Mouse (Mus musculus) mouse trophoblast stem cell (cell line): ENCODE measurements at regions not wholly inside any gene's neighbourhood (a gene's known extent, or its start where the extent isn't known, plus 50 kb on each side); places are given as distances from the start of the nearest gene placed in this dataset.
"Not testable (repeated sequence)": the region's sequence is repeated elsewhere in the genome, so short reads cannot be mapped to it uniquely, and the experiment has no call there.

Experiments used
- in situ Hi-C, 2 experiments: fragments of 300-500 bp; cut with MseI, MboI; formaldehyde crosslinking; loops; 2 replicates in 1 of 2; 3 replicates in 1 of 2; pipeline ENCODE4 v1.15.1; 2025

DNA sequence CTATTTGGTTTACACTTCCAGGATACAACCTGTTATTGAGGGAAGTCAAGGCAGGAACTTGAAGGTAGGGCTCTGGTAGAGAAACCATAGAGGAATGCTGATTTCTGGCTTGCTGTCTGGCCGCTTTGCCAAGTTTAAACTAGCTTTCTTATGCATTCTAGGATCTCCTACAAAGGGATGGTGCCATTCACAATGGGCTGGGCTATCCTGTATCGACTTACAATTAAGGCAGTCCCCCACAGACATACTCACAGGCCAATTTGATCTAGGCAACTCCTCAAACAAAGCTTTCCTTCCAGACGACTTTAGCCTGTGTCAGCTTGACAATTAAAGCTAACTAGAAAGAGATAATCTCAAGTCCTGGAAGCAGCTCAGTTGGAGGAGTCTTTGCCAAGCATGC is 83.1 kb downstream of the Phlda1 start:
- in situ Hi-C loops: no loop called here

DNA sequence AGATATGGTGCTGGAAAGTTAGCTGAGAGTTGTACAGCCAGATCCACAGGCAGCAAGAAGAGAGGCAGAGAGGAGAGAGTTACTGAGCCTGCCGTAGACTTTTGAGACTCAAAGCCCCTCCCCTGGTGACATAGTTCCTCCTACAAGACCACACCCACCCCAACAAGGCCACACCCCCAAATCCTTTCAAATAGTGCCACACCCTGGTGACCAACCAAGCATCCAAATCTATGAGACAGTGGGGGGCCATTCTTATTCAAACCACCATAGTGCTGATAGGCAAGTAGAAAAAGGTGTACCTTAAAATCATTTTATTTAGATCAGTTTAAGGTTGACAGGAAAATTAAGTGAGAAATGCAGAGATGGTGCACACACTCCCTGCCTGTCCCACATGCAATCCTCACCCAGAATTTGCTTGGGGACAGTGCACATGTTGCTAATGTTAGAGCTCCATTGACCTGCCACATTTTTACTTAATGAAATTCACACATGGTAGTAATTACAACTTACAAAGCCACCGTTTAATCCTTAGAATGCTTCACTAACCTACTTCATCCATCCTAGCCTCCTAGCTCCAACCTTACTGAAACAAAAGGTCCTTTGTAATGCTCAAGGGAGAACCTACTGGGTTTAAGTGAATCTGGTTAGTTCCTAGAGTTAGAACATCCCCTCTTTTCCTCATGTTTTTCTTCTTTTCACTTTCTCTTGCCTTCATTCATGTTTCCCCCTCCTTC is 86.5 kb downstream of the Phlda1 start:
- in situ Hi-C loops: no loop called here

DNA sequence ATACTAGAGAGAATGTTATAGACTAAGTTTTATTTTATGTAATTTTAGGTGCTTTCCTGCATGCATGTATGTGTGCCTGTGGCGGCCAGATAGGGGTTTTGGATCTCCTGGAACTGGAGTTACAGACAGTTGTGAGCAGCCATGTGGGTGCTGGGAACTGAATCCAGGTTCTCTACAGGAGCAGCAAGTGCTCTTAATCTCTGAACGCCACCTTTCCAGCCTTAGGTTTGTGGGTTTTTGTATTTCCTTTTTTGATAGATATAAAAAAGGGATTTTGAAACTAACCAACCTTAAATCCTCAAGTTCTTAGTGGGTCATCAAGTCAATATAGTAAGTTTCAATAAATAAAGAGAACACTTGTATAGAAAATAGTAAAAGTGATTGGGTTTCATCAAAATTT is 87.2 kb downstream of the Phlda1 start:
- in situ Hi-C loops: no loop called here

DNA sequence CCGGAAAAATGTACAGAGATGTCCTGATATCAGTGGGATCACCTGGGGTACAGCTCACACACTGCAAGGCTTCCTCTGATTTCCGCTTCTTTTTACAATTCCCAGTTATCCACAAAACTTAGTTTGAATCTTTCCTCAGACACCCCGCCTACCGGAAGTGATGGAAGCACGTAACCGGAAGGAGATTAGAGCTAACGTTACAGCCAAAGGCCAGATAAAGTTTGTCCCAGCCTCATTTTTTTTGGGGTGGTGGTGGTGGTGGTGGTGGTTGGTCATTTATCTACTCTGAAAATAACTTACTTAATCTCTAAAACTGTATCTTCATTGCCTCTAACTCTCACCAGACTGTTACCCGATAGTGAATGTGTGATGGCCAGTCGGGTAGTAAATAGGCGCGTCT is 88.1 kb downstream of the Phlda1 start:
- in situ Hi-C loops: no loop called here

DNA sequence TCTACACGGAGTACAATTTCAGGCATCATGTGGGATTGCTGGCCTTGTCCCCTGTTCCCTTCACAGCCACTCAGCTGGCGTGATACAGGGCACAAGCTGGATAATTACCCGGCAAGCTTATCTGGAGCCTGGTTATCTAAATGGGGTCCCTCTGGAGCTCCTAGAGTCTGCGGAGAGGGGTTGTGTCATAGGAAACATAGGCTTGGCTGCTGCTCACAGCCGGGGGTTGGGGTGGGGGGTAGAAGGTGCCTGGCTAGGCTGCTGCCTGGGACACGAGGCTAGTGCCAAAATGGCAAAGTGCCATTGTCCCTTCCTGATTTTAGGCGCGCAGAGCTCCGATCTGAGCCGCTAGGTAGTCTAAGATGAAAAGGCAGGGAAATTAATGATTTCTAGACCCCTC is 88.6 kb downstream of the Phlda1 start:
- in situ Hi-C loops: no loop called here

DNA sequence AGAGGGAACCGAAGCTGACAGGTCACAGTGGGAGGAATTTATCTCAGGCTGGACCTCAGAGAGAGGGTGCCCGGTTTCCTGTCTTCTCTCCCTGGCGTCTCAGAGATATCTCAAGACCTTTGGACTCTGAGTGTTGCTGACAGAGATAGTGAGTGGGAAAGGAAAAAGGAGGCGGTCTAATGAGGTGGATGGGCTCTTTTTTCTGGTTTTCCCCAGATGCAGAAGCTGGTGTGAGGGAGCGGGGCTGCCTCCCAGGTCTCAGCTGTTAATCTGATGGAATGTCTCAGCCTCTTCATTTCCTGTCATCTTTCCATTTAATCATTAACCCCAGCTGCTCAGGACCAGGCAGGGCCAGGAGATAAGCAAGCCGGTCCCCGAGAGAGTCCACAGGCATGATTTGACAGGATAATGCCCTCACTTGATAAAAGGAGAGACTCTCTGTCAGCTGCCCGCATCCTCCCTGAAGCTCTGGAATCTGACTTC is 89.5 kb downstream of the Phlda1 start:
- in situ Hi-C loops: no loop called here

DNA sequence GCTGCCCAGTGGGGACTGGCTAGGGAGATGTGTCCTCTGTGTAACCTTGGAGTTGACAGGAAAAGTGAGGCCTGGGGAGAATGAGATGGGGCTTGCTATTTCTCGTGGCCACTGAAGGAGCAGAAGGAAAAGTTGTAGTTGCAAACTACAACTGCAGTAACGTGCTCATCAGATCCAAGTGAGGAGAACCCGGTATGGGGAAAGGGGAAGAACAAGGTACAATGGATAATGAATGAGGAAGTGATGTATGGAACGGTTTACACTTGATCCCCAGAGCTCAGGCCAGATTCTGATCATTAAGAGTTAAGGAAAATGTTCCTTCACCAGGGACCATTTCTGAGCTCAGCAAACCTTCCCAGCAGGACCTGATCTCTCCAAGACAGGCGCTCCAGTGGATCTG is 92.6 kb downstream of the Phlda1 start:
- in situ Hi-C loops: no loop called here

DNA sequence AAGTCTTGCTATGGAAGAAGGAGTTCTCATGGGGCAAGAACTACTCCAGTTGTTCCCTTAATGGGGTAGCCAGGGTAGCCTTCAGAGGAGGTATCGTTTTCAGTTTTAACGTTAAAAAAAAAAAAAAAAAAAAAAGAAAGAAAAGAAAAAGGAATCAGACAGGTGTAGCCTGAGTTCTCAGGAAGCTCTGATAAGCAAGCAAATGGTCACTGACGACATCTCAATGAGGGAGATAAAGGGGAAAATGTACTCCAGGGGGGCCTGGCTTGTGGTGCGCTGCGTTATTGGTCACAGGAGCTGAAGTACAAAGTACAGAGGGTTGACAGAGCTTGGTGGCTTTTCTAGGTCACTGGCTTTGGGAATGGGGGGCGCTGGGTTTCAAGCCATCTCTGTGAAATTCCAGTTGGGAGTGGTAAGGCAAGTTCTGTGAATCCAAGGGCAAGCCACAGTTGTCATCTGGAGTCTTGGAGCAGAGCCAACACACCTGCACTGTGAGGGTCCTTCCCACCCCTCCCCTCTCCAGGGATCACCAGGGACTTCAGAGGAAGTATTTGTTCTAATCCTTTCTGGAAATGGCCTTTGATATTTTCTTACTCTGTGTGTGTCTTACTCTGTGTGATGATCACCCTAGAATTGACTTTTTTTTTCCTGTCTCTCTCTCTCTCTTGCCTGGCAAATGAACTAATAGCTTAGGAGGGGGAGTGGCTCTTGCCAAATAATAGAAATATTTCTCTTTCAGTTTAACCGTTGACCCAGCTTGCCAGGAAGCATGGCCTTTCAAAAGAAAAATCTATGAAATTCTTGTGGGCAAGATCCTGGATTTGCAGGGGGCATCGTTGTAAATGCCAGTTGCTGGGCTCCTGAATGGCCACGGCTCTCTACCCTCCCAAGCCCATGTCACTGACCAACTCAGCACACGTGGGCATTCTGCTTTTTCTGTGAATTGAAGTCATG is 93.5 kb downstream of the Phlda1 start:
- in situ Hi-C loops: no loop called here

DNA sequence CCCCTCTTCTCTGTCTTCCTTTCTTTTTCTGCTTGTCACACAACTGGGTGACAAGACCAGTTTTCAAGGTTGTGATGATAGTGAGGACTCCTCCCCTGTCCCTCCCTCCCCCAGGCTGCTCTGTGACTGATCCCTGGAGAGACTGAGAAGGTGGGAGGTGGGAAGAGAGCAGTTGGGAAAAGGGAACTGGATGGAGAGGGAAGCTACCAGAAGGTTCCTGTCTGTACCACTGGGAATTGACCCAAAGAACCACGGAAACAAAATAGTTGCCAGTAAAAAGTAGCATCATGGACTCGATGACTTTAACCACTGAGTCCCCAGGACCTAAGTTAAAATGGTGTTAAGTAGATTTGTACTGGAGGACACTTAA is 94.2 kb downstream of the Phlda1 start:
- in situ Hi-C loops: no loop called here

DNA sequence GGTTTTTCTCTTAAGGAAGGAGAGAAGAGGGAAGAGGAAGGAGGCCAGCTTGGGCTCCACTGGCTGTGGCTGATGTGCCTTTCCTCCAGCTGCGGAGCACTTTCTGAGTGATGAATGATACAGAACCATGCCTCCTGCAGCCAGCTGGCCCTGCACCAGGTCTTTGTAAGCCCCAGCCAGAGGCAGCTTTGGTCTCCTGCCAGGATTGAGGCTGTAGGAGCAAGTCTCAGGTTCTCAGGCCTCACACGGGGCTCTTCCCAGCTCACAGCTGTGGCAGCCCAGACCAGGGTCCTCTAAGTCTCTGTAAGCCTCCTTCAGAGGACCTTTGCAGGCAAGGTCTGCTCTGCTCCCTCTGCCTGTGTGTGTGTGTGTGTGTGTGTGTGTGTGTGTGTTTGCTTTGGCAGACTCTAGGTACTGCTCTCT is 94.6 kb downstream of the Phlda1 start:
- in situ Hi-C loops: no loop called here

DNA sequence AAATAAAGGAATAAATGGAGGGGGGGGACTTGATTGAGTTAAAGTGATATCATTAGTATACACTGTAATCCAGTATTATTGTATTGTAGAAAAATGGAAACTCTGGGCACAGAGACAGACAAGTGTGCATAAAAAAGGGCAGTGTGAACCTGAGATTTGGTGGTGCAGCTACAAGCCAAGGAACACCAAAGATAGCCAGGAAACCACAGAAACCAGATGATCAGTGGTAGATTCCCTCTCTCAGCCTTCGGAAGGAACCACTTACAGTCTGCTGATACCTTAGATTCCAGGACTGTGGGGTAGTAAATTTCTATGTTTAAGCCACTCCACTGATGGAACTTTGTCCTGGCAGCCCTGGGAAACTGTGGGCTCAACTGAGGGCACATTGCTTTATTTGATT is 97.1 kb downstream of the Phlda1 start:
- in situ Hi-C loops: no loop called here

DNA sequence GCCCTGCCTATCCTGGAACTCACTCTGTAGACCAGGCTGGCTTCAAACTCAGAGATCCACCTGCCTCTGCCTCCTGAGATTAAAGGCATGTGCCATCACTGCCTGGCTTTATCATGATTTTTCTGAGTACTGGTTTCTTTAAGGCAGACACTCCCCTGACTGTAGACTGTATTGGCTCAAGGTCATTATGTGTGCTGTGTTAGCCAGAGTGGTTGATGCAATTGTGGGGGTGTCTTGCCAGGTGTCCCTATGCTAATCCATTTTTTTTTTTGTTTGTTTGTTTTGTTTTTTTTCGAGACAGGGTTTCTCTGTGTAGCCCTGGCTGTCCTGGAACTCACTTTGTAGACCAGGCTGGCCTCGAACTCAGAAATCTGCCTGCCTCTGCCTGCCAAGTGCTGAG is 101.3 kb downstream of the Phlda1 start:
- in situ Hi-C loops: not testable (repeated sequence)

DNA sequence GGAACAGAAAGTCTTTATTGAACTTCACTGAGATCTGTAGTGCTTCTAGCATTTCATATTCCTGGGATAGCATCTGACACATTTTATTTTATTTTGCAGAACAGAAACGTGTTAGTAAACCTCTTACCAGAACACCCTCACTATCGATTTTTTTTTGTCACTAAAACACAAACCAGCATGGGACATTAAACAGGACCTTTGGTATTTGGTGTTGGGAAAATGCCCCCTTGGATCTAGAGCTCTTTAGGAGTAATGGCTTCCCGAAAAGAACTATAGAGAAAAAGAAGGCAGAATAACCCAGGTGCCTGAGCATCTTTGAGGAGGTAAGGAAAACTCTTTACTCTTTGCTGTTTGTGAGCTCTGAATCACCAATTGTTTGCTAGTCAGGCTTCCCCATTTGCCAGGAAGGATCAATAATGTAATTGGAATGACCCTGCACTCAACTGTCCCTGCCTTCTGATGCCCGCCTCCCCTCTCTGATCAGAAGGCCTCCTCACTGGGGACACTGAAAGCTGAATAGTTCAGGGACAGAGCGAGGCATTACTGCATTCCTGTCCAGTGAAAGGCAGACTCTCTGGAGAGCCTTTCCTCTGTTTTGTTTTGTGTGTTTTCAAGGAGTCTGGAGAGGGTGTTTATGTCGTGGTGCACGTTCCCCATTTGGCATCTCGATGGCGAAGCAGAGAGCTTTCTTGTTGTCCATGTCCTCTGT is 102.5 kb downstream of the Phlda1 start:
- in situ Hi-C loops: no loop called here

DNA sequence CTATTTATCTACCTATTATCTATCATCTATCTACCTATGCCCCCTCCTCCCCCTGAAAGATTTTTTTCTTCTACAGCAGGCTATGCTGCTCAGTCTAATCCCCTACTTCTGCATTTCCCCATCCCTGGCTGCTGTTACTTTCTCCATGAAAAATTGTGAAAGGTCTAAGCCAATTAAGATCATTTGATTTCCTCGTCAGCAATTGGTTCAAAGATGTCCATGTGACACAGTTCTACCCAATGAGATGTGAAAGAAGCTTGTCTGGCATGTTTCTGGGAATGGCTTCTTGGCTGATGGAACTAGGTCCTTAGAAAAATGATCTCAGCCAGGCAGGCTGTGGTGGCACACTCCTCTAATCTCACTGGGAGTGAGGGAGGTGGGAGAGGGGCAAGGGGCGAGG is 103.8 kb downstream of the Phlda1 start:
- in situ Hi-C loops: no loop called here

DNA sequence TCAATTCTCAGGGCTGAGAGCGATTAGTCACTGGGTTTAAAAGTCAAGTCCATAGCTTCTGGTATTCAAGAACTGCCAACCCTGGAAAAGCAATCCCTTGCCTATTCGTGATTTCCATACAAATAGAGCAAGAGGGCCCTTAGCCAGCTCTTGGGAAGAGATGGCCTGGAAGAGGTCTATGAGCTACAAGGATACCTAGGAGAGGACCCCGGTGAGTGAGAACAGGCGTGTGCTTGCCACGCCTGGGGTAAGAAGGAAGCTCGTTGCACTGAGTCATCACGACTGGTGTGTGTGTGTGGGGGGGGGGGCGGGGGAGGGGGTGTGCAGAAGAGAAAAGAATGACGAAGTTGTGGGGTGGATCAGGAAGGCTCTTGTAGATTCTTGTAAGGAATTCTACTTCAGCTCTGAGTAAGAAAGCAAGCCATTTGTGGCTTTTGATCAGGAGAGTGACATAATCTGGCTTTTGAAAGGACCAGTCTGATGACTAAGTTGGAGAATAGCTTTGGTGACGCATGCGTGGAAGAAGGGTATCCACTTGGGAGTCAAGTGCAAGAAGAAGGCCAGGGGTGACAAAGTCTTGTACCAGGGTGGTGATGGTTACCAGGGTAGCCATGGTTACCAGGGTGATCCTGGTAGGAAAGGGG is 113.7 kb downstream of the Phlda1 start:
- in situ Hi-C loops: no loop called here

DNA sequence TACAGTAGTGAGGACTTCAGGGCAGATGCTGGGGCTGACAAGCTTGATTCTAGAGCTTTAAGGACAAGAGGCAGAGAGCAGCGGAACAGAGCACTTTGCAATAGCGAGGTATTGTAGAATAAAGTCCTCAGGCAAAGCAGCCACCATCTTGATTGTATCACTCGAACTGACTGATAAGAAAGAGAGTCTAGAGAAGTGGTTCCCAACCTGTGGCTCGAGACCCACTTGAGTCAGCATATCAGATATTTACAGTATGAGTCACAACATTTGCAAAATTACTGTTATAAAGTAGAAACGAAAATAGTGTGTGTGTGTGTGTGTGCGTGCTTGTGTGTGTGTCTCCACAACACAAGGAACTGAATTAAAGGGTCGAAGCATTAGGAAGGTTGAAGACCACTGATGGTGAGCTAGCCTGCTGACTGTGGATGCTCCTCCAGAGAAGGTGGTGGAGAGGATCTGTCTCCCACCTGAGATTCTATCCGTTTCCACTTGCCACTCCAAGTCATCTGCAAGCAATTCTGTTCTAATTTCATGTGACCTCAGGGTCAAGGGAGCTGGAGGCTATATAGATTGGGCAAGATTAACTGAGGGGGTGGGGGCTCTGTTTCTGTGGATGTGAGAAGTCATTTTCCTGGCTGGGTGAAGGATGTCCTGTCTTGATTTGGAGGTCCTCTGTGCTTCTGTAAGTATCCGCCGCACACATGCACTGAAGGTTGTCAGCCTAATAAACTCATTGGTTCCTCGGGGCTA is 115.0 kb downstream of the Phlda1 start:
- in situ Hi-C loops: no loop called here

DNA sequence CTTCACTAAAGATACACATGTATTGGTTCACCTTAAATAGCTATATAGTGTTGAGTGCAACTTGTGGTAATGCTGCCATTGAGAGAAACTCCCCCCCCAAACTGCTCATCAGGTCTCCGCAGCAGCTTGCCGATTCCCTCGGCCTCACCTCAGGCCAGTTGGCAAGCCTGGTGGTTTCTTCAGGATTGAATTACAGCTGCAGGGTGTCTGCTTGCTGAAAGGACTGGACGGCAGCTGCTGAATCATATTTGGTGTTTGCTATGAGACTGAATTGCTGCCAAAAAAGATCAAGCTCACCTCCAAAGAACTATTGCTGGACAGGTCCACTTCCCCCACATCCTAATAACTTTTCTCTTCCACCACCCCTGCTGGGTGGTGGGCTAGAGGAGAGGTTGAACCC is 116.7 kb downstream of the Phlda1 start:
- in situ Hi-C loops: no loop called here

DNA sequence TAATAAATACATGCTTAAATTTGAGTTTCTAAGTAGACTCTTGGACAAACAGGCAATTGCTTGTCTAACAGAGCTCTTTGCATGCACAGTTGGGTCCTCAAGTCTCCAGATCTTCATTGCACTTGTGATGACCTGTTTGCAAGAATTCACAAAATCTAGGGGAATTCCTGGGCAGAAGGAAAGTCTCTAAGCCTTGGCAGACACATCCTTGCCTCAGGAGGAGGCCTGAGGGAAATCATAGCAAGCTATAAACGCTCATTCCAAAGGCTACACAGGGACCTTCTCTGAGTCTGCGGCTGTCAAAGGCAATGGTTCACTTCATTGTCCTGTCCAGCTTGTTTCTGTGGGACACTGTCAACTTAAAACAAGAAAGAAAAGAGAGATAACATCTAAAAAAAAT is 117.9 kb downstream of the Phlda1 start:
- in situ Hi-C loops: no loop called here

DNA sequence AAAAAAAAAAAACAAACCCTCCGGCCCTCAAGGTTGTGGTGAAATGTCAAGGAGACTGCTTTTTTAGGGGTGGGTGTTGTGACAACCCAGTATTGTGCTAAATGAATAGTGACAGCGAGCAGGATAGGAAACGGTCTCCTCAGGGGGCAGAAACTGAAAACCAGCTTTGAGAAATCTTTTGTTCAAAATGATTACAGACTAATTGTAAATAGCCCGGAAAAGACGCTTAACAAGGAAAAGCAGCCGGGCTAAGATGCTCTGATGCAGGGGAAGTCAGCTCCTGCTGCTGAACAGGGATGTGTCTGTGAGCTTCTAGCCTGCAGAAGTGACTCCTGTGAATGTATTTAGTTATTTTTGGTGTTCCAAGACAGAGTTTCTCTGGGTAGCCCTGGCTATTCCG is 118.5 kb downstream of the Phlda1 start:
- in situ Hi-C loops: loop anchor here in 1 of 2 experiments (25.0 kb wide), 1 partner anchor 112 kb away; the partner anchor contains the start of gene Phlda1

DNA sequence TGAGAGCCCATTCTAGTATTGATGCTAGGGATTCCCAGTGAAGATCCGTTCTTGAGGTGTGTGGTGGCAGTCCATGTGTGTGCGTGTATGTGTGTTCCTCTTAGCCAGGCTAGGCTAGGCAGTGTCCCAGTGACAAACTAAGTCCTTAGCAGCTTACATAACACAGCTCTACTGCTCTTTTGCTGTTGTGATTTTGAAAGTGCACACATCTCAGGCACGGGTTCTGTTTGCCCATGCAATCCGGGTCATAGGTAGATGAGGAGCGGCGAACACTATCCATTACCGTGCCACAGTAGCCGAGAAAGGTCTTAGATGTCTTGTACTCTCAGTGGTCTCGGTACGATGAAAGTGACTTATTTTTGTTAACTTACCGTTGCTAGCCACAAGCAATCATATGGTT is 119.5 kb downstream of the Phlda1 start:
- in situ Hi-C loops: loop anchor here in 1 of 2 experiments (25.0 kb wide), 1 partner anchor 113 kb away; the partner anchor contains the start of gene Phlda1

DNA sequence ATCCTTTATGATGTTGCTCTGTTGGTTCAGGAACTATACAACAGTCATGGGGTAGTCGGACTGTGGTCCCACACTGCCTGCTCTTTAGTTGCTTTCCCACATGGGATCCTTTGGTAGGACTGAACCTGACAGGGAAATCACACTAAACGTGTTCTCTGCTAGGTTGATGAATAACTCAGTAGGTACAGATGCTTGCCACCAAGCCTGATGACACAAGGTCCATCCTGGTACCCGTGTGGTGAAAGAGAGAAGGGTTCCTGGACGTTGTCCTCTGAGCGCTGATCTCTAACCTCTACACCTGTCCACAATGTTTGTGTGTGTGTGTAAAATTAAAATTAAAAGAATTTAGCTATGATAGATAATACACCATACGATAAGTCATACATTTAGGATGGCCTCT is 119.9 kb downstream of the Phlda1 start:
- in situ Hi-C loops: loop anchor here in 1 of 2 experiments (25.0 kb wide), 1 partner anchor 114 kb away; the partner anchor contains the start of gene Phlda1
